Mouse (Mus musculus) lung, postnatal 0 days (tissue): ENCODE data around the gene Hnrnpa0. TPM values are rescaled to one million over a fixed set of nuclear protein-coding genes. Genes with fewer than 3 reads are reported as not detected.
A peak's percentile ranks its signal among the peaks of the same experiment; 100 is the strongest.

Experiments used
- ATAC-seq: fragments of 200-750 bp; cut with Nextera tagmentation; 2 replicates; pipeline ENCODE4 v1.8.0; 2017; ENCODE audit warnings: moderate library complexity
- DNase-seq: peaks from one replicate; pipeline ENCODE4 v3.0.0-alpha.2; 2016; ENCODE audit warnings: low spot score
- H3K27ac ChIP-seq: fragments of 300-500 bp; sonication (generic); 2 replicates; pipeline ENCODE4 v1.5.1; 2014; ENCODE audit warnings: antibody characterized with exemption, mild to moderate bottlenecking, low read length, mixed read lengths
- H3K27me3 ChIP-seq: fragments of 300-500 bp; sonication (generic); replicated peaks from 2 replicates; pipeline ENCODE4 v1.6.1; 2014; ENCODE audit warnings: low read length, mixed read lengths; ENCODE audit not compliant: insufficient read depth
- H3K36me3 ChIP-seq: fragments of 300-500 bp; sonication (generic); 2 replicates; pipeline ENCODE4 v1.6.1; 2014; ENCODE audit warnings: low read length, mixed read lengths; ENCODE audit not compliant: insufficient read depth
- H3K4me1 ChIP-seq: fragments of 300-500 bp; sonication (generic); 2 replicates; pipeline ENCODE4 v1.6.1; 2014; ENCODE audit warnings: antibody characterized with exemption, low read depth, low read length, mixed read lengths; ENCODE audit not compliant: insufficient read depth
- H3K4me2 ChIP-seq: fragments of 300-500 bp; sonication (generic); replicated peaks from 2 replicates; pipeline ENCODE4 v1.6.1; 2014; ENCODE audit warnings: low read depth, mild to moderate bottlenecking, low read length, moderate library complexity, mixed read lengths
- H3K4me3 ChIP-seq: fragments of 300-500 bp; sonication (generic); 2 replicates; pipeline ENCODE4 v1.5.1; 2014; ENCODE audit warnings: low read depth, low read length
- H3K9ac ChIP-seq: fragments of 300-500 bp; sonication (generic); replicated peaks from 2 replicates; pipeline ENCODE4 v1.6.1; 2014; ENCODE audit warnings: low read depth, mild to moderate bottlenecking
- H3K9me3 ChIP-seq: fragments of 300-500 bp; sonication (generic); 2 replicates; pipeline ENCODE4 v1.6.1; 2016; ENCODE audit warnings: low read length, mixed read lengths
- CTCF ChIP-seq: IDR thresholded peaks from 2 replicates; pipeline ENCODE4 v1.5.1; 2016; ENCODE audit warnings: antibody characterized with exemption, mild to moderate bottlenecking
- EP300 ChIP-seq: IDR thresholded peaks from 2 replicates; pipeline ENCODE4 v1.6.1; 2016; ENCODE audit warnings: antibody characterized with exemption, mild to moderate bottlenecking, control low read depth
- WGBS: fragments of 180-500 bp; shearing (Covaris S2); extraction: QIAGEN DNeasy Blood & Tissue Kit; methylation state at CpG from one replicate; pipeline ENCODE4 v1.1.7; 2014; 5-methylcytosine and 5-hydroxymethylcytosine counted together
- polyA plus RNA-seq: library from polyadenylated mRNA; unstranded; fragments of >200 nt; fragmentation: Nextera tagmentation; extraction: Ambion mirVana; gene quantifications from 2 replicates; pipeline ENCODE4 v1.2.1, GENCODE M21; 2015

The Hnrnpa0 gene
- polyA plus RNA-seq, 1 experiment from 2014 or later = 33.1 TPM

GRCm38 (mm10) chr13:58124278-58124677 lies 4.1 kb downstream of the Hnrnpa0 start:
- no peak for ATAC-seq
- Histone ChIP-seq H3K4me2 (no peak overlapping the region), H3K9me3 (no peaks in the 10 kb centered on the region), H3K4me1 (peaks cover 10% of the 10 kb centered on the region; the same call in 1 of the 2 replicates), H3K27me3 (no peaks in the 10 kb centered on the region), H3K4me3 (no peak overlapping the region), H3K9ac (no peak overlapping the region), H3K27ac (no peak overlapping the region), H3K36me3 (no peaks in the 10 kb centered on the region)
- no peak for DNase-seq
- no peak for TF ChIP-seq CTCF
- no peak for TF ChIP-seq EP300
- WGBS = 75% methylated on average over 3 of the region's 3 CpGs

- H3K4me3 ChIP-seq = no peak overlapping the region
- peak overlapping the region; percentile 71 for H3K27ac ChIP-seq
- no peaks in the 10 kb centered on the region for H3K27me3 ChIP-seq
- peak; percentile 58 for DNase-seq
- peaks cover 10% of the 10 kb centered on the region; the same call in 1 of the 2 replicates for H3K4me1 ChIP-seq
- WGBS = 24% methylated on average over 8 of the region's 8 CpGs
- no peak overlapping the region for H3K4me2 ChIP-seq
- TF ChIP-seq EP300 (no peak), CTCF (no peak)
- H3K9me3 ChIP-seq = no peaks in the 10 kb centered on the region
- H3K36me3 ChIP-seq = no peaks in the 10 kb centered on the region
- no peak overlapping the region for H3K9ac ChIP-seq
- ATAC-seq = peak; percentile 9
These were observed 5.0 kb downstream of the Hnrnpa0 start for GRCm38 (mm10) chr13:58123381-58123780.

DNA sequence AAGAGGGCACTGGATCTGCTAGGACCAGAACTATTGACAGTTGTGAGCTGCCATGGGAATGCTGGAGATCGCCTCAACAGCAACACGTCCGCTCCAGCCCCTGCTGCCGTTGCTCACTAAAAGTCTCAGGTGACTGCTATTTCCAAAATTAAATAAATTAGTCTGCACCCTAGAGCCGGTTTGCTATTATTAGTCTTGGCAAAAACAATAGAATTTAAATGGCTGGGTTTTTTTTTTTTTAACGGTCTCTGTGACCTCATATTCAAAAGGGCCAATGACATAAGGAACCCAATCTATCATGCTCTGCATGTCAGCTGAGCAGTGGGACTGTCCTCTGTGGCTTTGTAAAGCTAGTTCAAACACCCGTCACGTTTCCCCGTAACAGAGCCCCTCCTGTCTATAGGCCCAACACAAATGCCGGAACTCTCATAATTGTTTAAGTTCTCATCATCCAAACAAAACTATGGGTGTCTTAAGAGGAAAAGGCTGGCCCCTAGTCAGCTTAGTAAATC lies 5.5 kb downstream of the Hnrnpa0 start:
- H3K27me3 ChIP-seq = no peaks in the 10 kb centered on the region
- 39% methylated on average over 10 of the region's 10 CpGs for WGBS
- DNase-seq (peak; percentile 59), ATAC-seq (peak; percentile 61)
- H3K4me1 ChIP-seq = peaks cover 10% of the 10 kb centered on the region; the same call in 1 of the 2 replicates
- peak overlapping the region; percentile 71; the same call in 1 of the 2 replicates for H3K27ac ChIP-seq
- H3K9me3 ChIP-seq = no peaks in the 10 kb centered on the region
- no peak overlapping the region for H3K4me3 ChIP-seq
- H3K4me2 ChIP-seq = no peak overlapping the region
- H3K36me3 ChIP-seq = no peaks in the 10 kb centered on the region
- peak; percentile 59 for TF ChIP-seq EP300
- TF ChIP-seq CTCF = no peak
- H3K9ac ChIP-seq = no peak overlapping the region

DNA sequence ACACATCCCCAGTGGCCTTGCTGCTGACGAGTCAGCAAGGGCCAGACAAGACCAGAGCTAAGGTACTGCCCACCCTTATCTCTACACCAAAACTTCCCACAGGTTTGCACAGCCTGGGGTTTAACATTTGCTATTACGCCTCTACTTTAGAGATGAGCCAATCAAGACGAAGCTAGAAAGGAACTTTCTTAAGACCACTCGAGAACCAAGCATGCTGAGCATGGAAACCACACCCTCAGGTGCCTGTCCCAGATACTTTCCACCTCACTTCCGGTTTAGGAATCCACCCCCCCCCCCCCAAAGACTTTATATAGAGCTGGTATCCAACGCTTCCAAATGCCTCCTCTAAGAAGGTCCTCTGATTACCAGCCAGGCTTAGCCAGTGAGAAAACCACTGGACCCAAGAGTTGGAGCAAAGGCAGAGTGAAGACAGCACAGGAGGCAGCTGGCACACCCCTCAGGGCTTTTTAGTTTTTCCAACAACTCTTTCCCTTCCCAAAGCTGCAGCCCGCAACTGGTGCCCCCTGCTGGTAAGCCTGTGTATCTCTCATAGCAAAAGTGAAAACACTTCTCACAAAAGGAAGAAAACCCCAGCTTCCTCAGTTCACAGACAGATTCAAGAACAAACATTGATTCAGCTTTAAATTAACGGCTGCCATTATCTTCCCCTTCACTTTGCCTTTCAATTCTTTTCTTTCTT lies 10.9 kb downstream of the Hnrnpa0 start:
- peaks cover 6% of the 10 kb centered on the region; the same call in 1 of the 2 replicates for H3K4me1 ChIP-seq
- no peaks in the 10 kb centered on the region for H3K9me3 ChIP-seq
- DNase-seq (peak; percentile 83), ATAC-seq (peak; percentile 71)
- no peaks in the 10 kb centered on the region for H3K36me3 ChIP-seq
- no peaks in the 10 kb centered on the region for H3K27me3 ChIP-seq
- H3K9ac ChIP-seq = no peak overlapping the region
- TF ChIP-seq EP300 (no peak; the same call in 1 of the 2 replicates), CTCF (peak; percentile 82)
- WGBS = 46% methylated on average over 8 of the region's 8 CpGs
- H3K27ac ChIP-seq = 0 out of 2 replicates have a peak overlapping the region, but pooled peaks have one; percentile 51
- H3K4me3 ChIP-seq = no peak overlapping the region
- H3K4me2 ChIP-seq = no peak overlapping the region

DNA sequence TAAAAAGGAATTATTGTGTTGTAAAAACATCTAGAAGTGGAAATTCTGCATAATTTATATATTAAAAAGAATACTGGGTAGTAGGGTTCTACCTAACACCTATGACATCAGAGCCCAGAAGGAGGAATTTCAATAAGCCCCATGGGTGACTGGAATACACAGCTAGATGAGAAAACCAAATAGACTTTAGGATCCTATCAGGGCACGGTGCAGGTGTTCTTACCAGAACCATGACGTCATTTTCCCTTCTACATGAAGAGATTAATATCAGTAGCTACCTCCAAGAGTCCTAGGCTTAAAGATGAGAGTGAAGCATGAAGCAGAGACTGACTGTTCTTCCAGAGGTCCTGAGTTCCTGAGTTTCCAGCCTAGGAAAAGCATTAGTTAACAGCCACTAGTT lies 11.6 kb downstream of the Hnrnpa0 start:
- Histone ChIP-seq H3K27ac (no peak overlapping the region), H3K4me2 (no peak overlapping the region), H3K9me3 (no peaks in the 10 kb centered on the region), H3K9ac (no peak overlapping the region), H3K27me3 (no peaks in the 10 kb centered on the region), H3K36me3 (no peaks in the 10 kb centered on the region), H3K4me1 (peaks cover 12% of the 10 kb centered on the region; the same call in 1 of the 2 replicates), H3K4me3 (no peak overlapping the region)
- DNase-seq (no peak), ATAC-seq (no peak)
- no peak for TF ChIP-seq CTCF
- no peak for TF ChIP-seq EP300
- WGBS = 69% methylated on average over 2 of the region's 2 CpGs

DNA sequence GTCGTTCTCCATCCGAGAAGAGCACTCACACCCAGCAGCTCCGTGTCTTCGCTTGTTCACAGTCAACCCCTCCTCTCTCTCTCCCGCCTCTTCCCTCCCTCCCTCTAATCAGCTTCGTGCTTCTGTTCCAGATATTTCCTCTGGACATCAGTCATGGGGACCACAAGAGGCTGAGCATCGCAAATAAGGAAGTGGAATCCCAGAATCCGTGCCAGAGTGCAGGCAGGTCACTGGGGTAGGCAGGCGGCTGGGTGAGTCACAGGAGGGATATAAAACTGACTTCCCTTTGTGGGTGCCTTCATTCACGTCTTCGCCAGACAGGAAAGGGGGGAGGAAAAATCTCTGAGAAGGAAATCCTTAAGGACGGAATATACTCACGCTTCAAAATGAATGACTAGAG lies 13.1 kb downstream of the Hnrnpa0 start:
- ATAC-seq = peak; percentile 60
- H3K9me3 ChIP-seq = no peaks in the 10 kb centered on the region
- no peak overlapping the region for H3K4me3 ChIP-seq
- H3K27me3 ChIP-seq = no peaks in the 10 kb centered on the region
- no peak overlapping the region for H3K9ac ChIP-seq
- no peak overlapping the region for H3K27ac ChIP-seq
- TF ChIP-seq EP300 (0 out of 2 replicates have a peak, but pooled peaks have one; percentile 57), CTCF (no peak)
- WGBS = 20% methylated on average over 13 of the region's 13 CpGs
- H3K4me1 ChIP-seq = peaks cover 12% of the 10 kb centered on the region; the same call in 1 of the 2 replicates
- H3K36me3 ChIP-seq = no peaks in the 10 kb centered on the region
- DNase-seq = peak; percentile 79
- no peak overlapping the region for H3K4me2 ChIP-seq
